Mouse (Mus musculus): Measurements from ENCODE around the gene Rccd1. TPM values are rescaled to one million over a fixed set of nuclear protein-coding genes. Genes with fewer than 3 reads are reported as not detected.

The Rccd1 gene
- total RNA-seq, 2 experiments from 2014 or later = 14.9 to 15.2 TPM

GRCm38 (mm10) chr7:80343270-80344018, 19.2 kb upstream of the Rccd1 start:
- intact Hi-C loops (cut with DNase I) = no loop called here
- Histone ChIP-seq H3K27ac (peak overlapping the region; percentile 97), H3K4me3 (peak overlapping the region; percentile 70)
- TF ChIP-seq CTCF (IDR thresholded peaks at IDR 0.05) = no peak; the same call in 1 of the 2 replicates
- no peak for DNase-seq (ENCODE audit: extremely low spot score in 1 of 2, low spot score in 2 of 2)

GRCm38 (mm10) chr7:80342858-80343257, 18.6 kb upstream of the Rccd1 start, which contains the start of gene Hddc3:
Gene Hddc3, plus strand, starts transcription at chr7:80343104.
- TF ChIP-seq CTCF (IDR thresholded peaks at IDR 0.05) = peak; percentile 95
- peak within 1 kb of the TSS; percentile 70 for H3K4me3 ChIP-seq
- intact Hi-C loops (cut with DNase I) = no loop called here
- peak; percentile 94 to 96 for DNase-seq (ENCODE audit: extremely low spot score in 1 of 2, low spot score in 2 of 2)
- H3K27ac ChIP-seq = peak within 1 kb of the TSS; percentile 97

GRCm38 (mm10) chr7:80341793-80342192, 17.5 kb upstream of the Rccd1 start:
- no peak overlapping the region for H3K27ac ChIP-seq
- intact Hi-C loops (cut with DNase I) = loop anchor here (2.0 kb wide), 1 partner anchor 29 kb away; the partner anchor contains the start of gene Man2a2
- no peak overlapping the region for H3K4me3 ChIP-seq
- DNase-seq (ENCODE audit: extremely low spot score in 1 of 2, low spot score in 2 of 2) = no peak
- no peak for TF ChIP-seq CTCF (IDR thresholded peaks at IDR 0.05)

GRCm38 (mm10) chr7:80340793-80341192, 16.5 kb upstream of the Rccd1 start, which contains the start of gene Unc45a:
Gene Unc45a, minus strand, starts transcription at chr7:80341005.
- Histone ChIP-seq H3K27ac (peak within 1 kb of the TSS; percentile 92), H3K4me3 (peak within 1 kb of the TSS; percentile 77)
- intact Hi-C loops (cut with DNase I) = loop anchor here (2.0 kb wide), 1 partner anchor 30 kb away; the partner anchor contains the start of gene Man2a2
- DNase-seq (ENCODE audit: extremely low spot score in 1 of 2, low spot score in 2 of 2) = peak; percentile 63 to 64
- peak; percentile 65 for TF ChIP-seq CTCF (IDR thresholded peaks at IDR 0.05)

- Histone ChIP-seq H3K27ac (peak overlapping the region; percentile 92), H3K4me3 (peak overlapping the region; percentile 77)
- peak; percentile 97 to 98 for DNase-seq (ENCODE audit: extremely low spot score in 1 of 2, low spot score in 2 of 2)
- peak; percentile 93 for TF ChIP-seq CTCF (IDR thresholded peaks at IDR 0.05)
- intact Hi-C loops (cut with DNase I) = loop anchor here (2.0 kb wide), 1 partner anchor 31 kb away; the partner anchor contains the start of gene Man2a2
Measured at GRCm38 (mm10) chr7:80339793-80340628, 15.8 kb upstream of the Rccd1 start.

- DNase-seq (ENCODE audit: extremely low spot score in 1 of 2, low spot score in 2 of 2) = peak in 1 of 2 experiments; percentile 42
- intact Hi-C loops (cut with DNase I) = no loop called here
Measured at GRCm38 (mm10) chr7:80339371-80339770, 15.1 kb upstream of the Rccd1 start.

GRCm38 (mm10) chr7:80336932-80337331, 12.7 kb upstream of the Rccd1 start:
- DNase-seq (ENCODE audit: extremely low spot score in 1 of 2, low spot score in 2 of 2) = no peak
- Histone ChIP-seq H3K27ac (no peak overlapping the region), H3K4me3 (no peak overlapping the region)
- intact Hi-C loops (cut with DNase I) = no loop called here
- no peak for TF ChIP-seq CTCF (IDR thresholded peaks at IDR 0.05)

More at GRCm38 (mm10) chr7:80339371-80339770, 15.1 kb upstream of the Rccd1 start:
- H3K4me3 ChIP-seq = peak overlapping the region; percentile 77
- TF ChIP-seq CTCF (IDR thresholded peaks at IDR 0.05) = no peak
- peak overlapping the region; percentile 84 for H3K27ac ChIP-seq

- Histone ChIP-seq H3K4me3 (no peak overlapping the region), H3K27ac (no peak overlapping the region)
- intact Hi-C loops (cut with DNase I) = no loop called here
- no peak for TF ChIP-seq CTCF (IDR thresholded peaks at IDR 0.05)
- DNase-seq (ENCODE audit: extremely low spot score in 1 of 2, low spot score in 2 of 2) = no peak
Measured at GRCm38 (mm10) chr7:80334848-80335247, 10.6 kb upstream of the Rccd1 start.

GRCm38 (mm10) chr7:80331433-80331832, 7.2 kb upstream of the Rccd1 start:
- TF ChIP-seq CTCF (IDR thresholded peaks at IDR 0.05) = no peak
- H3K27ac ChIP-seq = no peak overlapping the region
- intact Hi-C loops (cut with DNase I) = no loop called here
- H3K4me3 ChIP-seq = no peak overlapping the region
- DNase-seq (ENCODE audit: extremely low spot score in 1 of 2, low spot score in 2 of 2) = no peak

GRCm38 (mm10) chr7:80330278-80330677, 6.0 kb upstream of the Rccd1 start:
- Histone ChIP-seq H3K27ac (no peak overlapping the region), H3K4me3 (no peak overlapping the region)
- intact Hi-C loops (cut with DNase I) = no loop called here
- no peak for TF ChIP-seq CTCF (IDR thresholded peaks at IDR 0.05)
- no peak for DNase-seq (ENCODE audit: extremely low spot score in 1 of 2, low spot score in 2 of 2)

- Histone ChIP-seq H3K4me3 (no peak overlapping the region), H3K27ac (no peak overlapping the region)
- DNase-seq (ENCODE audit: extremely low spot score in 1 of 2, low spot score in 2 of 2) = no peak
- no peak for TF ChIP-seq CTCF (IDR thresholded peaks at IDR 0.05)
- intact Hi-C loops (cut with DNase I) = no loop called here
Measured at GRCm38 (mm10) chr7:80326076-80326475, 1.8 kb upstream of the Rccd1 start.

Measured in left cerebral cortex, adult 2 months (tissue).